Mouse (Mus musculus) thymus, adult 2 months (tissue): Measurements from ENCODE around the gene Ap4m1. TPM values are rescaled to one million over a fixed set of nuclear protein-coding genes. Genes with fewer than 3 reads are reported as not detected.
A peak's percentile ranks its signal among the peaks of the same experiment; 100 is the strongest.

ENCODE experiments used
- DNase-seq: peaks from one replicate; pipeline ENCODE4 v3.0.0; 2021
- H3K27ac ChIP-seq: fragments of 200-500 bp; 2 replicates; pipeline ENCODE4 v1.5.1; 2012; ENCODE audit warnings: low read length, control low read depth; ENCODE audit not compliant: control insufficient read depth, insufficient read depth
- H3K27me3 ChIP-seq: fragments of 200-500 bp; 2 replicates; pipeline ENCODE4 v1.6.1; 2012; ENCODE audit warnings: mild to moderate bottlenecking, low read length, moderate library complexity, mixed read lengths; ENCODE audit not compliant: control insufficient read depth, insufficient read depth
- H3K36me3 ChIP-seq: fragments of 200-500 bp; 2 replicates; pipeline ENCODE4 v1.6.1; 2012; ENCODE audit warnings: mild to moderate bottlenecking, low read length, moderate library complexity; ENCODE audit not compliant: control insufficient read depth, insufficient read depth
- H3K4me1 ChIP-seq: fragments of 200-500 bp; replicated peaks from 2 replicates; pipeline ENCODE4 v1.6.1; 2012; ENCODE audit warnings: low read length; ENCODE audit not compliant: control insufficient read depth, insufficient read depth
- H3K4me3 ChIP-seq: fragments of 200-500 bp; 2 replicates; pipeline ENCODE4 v1.5.1; 2012; ENCODE audit warnings: mild to moderate bottlenecking, low read length, control low read depth, moderate library complexity; ENCODE audit not compliant: control insufficient read depth, insufficient read depth
- CTCF ChIP-seq: fragments of 200-500 bp; IDR thresholded peaks from 2 replicates; pipeline ENCODE4 v1.5.1; 2012; ENCODE audit warnings: mild to moderate bottlenecking, control low read depth, low read length, moderate library complexity, borderline replicate concordance; ENCODE audit not compliant: control insufficient read depth, poor library complexity, insufficient read depth; ENCODE audit errors: extremely low read depth
- POLR2A ChIP-seq: fragments of 200-500 bp; IDR thresholded peaks from 2 replicates; pipeline ENCODE4 v1.6.1; 2012; ENCODE audit warnings: mild to moderate bottlenecking, low read length, control low read depth, moderate library complexity; ENCODE audit not compliant: control insufficient read depth, poor library complexity, insufficient read depth; ENCODE audit errors: extremely low read depth
- WGBS: fragments of 180-500 bp; shearing (Covaris S2); methylation state at CpG from one replicate; pipeline ENCODE4 v1.1.7; 2018; 5-methylcytosine and 5-hydroxymethylcytosine counted together
- polyA plus RNA-seq: library from polyadenylated mRNA; depleted of rRNA; stranded (reverse); fragments of >200 nt; gene quantifications from 2 replicates; pipeline ENCODE4 v1.2.3, GENCODE M21; 2012

The Ap4m1 gene
- polyA plus RNA-seq, 1 experiment = 44.2 TPM

DNA sequence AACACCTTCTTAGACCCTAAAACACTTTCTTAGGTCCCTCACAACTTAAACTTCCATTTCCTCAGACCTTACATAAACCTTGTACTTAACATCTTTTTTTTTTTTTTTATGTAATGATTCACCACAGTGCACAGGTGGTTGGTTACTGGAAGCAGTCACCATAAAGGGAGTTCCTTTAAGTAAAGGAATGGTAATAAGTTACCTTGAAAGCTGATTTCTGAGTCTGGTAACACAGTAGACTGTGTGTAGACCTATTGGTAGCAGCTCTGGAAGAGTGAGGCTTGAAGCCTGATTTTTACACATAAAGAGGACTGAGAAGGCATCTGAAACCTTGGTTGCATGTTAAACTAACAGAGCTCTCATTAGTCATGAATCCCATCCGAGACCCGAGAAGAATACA is 48.1 kb downstream of the Ap4m1 start:
- no peak overlapping the region for H3K27ac ChIP-seq
- WGBS = 85% methylated on average over 2 of the region's 2 CpGs
- H3K27me3 ChIP-seq = no peaks in the 10 kb centered on the region
- H3K4me3 ChIP-seq = no peak overlapping the region
- DNase-seq = no peak
- no peak for TF ChIP-seq POLR2A
- TF ChIP-seq CTCF = no peak
- no peaks in the 10 kb centered on the region for H3K4me1 ChIP-seq
- H3K36me3 ChIP-seq = no peaks in the 10 kb centered on the region

DNA sequence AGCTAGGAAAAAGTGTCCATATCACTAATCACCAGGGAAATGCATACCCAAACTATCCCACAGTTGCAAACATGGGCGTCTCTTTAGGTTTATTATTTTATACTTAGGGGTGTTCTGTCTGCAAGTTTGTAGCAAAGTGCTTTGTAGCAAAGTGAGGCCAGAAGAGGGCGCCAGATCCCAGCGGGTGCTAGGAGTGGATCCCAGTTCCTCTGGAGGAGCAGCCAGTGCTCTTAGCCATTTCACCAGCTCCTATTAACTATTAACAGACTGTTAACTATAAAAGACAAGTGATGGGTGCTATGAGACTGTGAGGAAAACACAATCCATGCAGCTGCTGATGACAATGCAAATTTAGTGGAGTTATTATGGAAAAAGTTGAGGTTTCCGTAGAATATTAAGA is 50.3 kb downstream of the Ap4m1 start:
- Histone ChIP-seq H3K4me1 (no peaks in the 10 kb centered on the region), H3K27me3 (no peaks in the 10 kb centered on the region), H3K36me3 (no peaks in the 10 kb centered on the region), H3K27ac (no peak overlapping the region), H3K4me3 (no peak overlapping the region)
- DNase-seq = peak; percentile 86
- 24% methylated on average over 4 of the region's 4 CpGs for WGBS
- TF ChIP-seq POLR2A (no peak), CTCF (peak; percentile 65; the same call in 1 of the 2 replicates)

DNA sequence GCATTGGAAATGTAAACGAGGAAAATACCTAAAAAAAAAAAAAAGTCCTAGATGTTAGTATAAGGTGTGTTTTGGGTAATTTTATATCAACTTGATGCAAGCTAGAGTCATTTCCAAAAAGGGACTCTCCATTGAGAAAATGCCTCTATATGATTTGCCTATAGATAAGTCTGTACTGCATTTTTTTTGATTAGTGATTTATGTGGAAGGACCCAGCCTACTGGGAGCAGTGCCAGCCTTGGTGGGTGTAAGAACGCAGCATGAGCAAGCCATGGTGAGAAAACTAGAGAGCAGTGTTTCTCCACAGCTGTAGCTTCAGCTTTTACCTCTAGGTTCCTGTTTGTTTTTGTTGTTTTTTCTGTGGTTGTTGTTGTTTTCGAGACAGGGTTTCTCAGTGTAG is 51.5 kb downstream of the Ap4m1 start:
- DNase-seq = no peak
- H3K36me3 ChIP-seq = no peaks in the 10 kb centered on the region
- H3K4me3 ChIP-seq = no peak overlapping the region
- 37% methylated on average over 3 of the region's 3 CpGs for WGBS
- H3K27ac ChIP-seq = no peak overlapping the region
- no peaks in the 10 kb centered on the region for H3K4me1 ChIP-seq
- no peaks in the 10 kb centered on the region for H3K27me3 ChIP-seq
- TF ChIP-seq CTCF (no peak), POLR2A (no peak)

DNA sequence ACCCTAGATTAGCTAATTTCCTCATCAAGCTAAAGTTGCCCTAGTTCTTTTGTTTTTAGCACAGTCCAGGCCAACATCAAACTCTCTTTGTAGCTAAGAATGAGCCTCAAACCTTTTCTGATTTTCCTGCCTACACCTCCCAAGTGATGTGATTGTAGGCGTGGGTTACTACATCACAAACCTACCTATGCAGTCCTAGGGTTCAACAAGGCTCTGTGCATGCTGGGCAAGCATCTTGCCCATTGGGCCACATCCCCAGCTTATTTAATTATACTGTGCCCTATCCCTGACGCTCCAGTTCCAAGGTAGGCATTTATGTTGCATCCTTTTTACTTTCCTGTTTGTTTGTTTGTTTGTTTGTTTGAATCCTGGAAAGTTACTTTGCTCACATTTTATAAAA is 53.9 kb downstream of the Ap4m1 start, which contains the start of gene Nxpe5:
Gene Nxpe5 (plus strand): TSS at position 199 of the 400 bp plus-strand sequence.
- TF ChIP-seq POLR2A = no peak
- no peak for TF ChIP-seq CTCF
- H3K4me3 ChIP-seq = no peak within 1 kb of the TSS
- no peaks in the 10 kb centered on the region for H3K36me3 ChIP-seq
- WGBS = 34% methylated on average over 2 of the region's 2 CpGs
- no peak for DNase-seq
- H3K27me3 ChIP-seq = no peaks in the 10 kb centered on the region
- H3K27ac ChIP-seq = no peak within 1 kb of the TSS
- no peaks in the 10 kb centered on the region for H3K4me1 ChIP-seq

DNA sequence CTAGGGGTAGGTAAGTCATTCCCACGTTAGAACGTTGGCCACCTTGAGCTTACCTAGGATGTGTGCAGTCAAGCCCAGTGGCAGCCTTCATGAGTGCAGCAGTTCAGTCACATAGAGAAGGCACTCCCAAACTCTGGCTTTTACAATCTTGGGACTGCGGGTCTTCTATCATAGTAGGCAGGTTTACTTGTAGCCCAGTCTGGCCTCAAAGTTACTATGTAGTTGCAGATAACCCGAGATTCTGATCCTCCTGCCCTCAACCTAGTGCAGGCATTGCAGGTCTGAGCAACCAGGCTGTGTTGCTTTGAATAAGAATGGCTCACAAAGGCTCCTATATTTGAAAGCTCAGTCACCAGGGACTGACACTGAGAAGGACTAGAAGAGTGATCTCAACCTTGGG is 54.7 kb downstream of the Ap4m1 start:
- Histone ChIP-seq H3K4me3 (no peak overlapping the region), H3K4me1 (no peaks in the 10 kb centered on the region), H3K36me3 (no peaks in the 10 kb centered on the region), H3K27me3 (no peaks in the 10 kb centered on the region), H3K27ac (no peak overlapping the region)
- 11% methylated on average over 4 of the region's 4 CpGs for WGBS
- TF ChIP-seq CTCF (no peak), POLR2A (no peak)
- DNase-seq = no peak

DNA sequence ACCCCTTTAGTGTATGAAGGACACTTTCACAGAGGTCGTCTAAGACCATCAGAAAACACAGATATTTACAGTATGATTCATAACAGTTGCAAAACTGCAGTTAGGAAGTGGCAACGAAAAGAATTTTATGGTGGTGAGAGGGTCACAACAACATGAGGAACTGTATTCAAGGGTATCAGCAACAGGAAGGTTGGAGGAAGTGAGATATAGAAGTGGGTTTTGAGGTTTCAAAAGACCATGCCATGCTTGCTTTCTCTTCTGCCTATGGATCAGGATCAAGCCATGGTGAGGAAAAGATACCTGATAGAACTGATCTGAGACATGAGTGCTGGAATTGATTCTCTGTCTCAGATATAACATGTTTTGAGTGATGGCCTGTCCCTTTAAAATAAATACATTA is 55.6 kb downstream of the Ap4m1 start:
- TF ChIP-seq POLR2A = no peak
- TF ChIP-seq CTCF = no peak
- no peak for DNase-seq
- WGBS = 15% methylated on average over 2 of the region's 2 CpGs
- no peak overlapping the region for H3K4me3 ChIP-seq
- no peaks in the 10 kb centered on the region for H3K27me3 ChIP-seq
- no peaks in the 10 kb centered on the region for H3K36me3 ChIP-seq
- H3K4me1 ChIP-seq = no peaks in the 10 kb centered on the region
- no peak overlapping the region for H3K27ac ChIP-seq

DNA sequence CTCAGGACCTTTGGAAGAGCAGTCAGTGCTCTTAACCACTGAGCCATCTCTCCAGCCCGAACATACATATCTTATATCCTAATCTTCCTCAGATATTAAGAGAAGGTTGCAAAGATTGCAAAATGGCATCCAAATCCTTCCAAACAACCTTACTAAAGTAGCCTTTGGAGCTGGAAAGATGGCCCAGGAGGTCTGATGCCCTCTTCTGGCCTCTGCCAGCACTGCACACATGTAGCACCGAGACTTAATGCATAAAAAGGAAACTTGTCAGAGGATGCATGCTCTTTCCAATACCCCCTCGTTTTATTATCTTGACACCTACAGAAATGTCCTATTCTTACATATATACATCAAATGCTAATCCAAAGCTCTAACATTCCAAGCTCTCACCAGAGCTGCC is 56.2 kb downstream of the Ap4m1 start:
- H3K27me3 ChIP-seq = no peaks in the 10 kb centered on the region
- WGBS = 38% methylated on average over 3 of the region's 3 CpGs
- H3K4me3 ChIP-seq = no peak overlapping the region
- H3K4me1 ChIP-seq = no peaks in the 10 kb centered on the region
- DNase-seq = peak; percentile 61
- no peak overlapping the region for H3K27ac ChIP-seq
- no peaks in the 10 kb centered on the region for H3K36me3 ChIP-seq
- TF ChIP-seq POLR2A (no peak), CTCF (no peak)
